Mouse (Mus musculus) frontal cortex, postnatal 10 days (tissue): ENCODE measurements around the gene Gm29049.
"Not testable (repeated sequence)": the region's sequence is repeated elsewhere in the genome, so short reads cannot be mapped to it uniquely, and the experiment has no call there.

ENCODE experiments used
- DNase-seq, 2 experiments: peaks; one replicate each; pipeline ENCODE4 v3.0.0; 2022; ENCODE audit warnings: low spot score in 2 of 2, mixed read lengths in 1 of 2

Gm29049 gene

GRCm38 (mm10) chrY:7997068-7997467 is at the start of gene Gm29049:
Gene Gm29049 (minus strand): TSS chrY:7997168.
- DNase-seq, result not testable (repeated sequence)
